Mouse (Mus musculus): ENCODE results near the gene Kdm1a.

The Kdm1a gene

GRCm38 (mm10) chr4:136521898-136522297, 80.6 kb downstream of the Kdm1a start:
- no peak for DNase-seq

- DNase-seq, result no peak
Measured at GRCm38 (mm10) chr4:136519866-136520265, 82.7 kb downstream of the Kdm1a start.

GRCm38 (mm10) chr4:136518576-136518975, 83.9 kb downstream of the Kdm1a start:
- DNase-seq, result no peak

- no peak for DNase-seq
Measured at GRCm38 (mm10) chr4:136518141-136518540, 84.4 kb downstream of the Kdm1a start.

- peak; percentile 13 to 26 for DNase-seq
Measured at GRCm38 (mm10) chr4:136512905-136513304, 89.6 kb downstream of the Kdm1a start.

- DNase-seq, result no peak
Measured at GRCm38 (mm10) chr4:136511708-136512107, 90.8 kb downstream of the Kdm1a start.

GRCm38 (mm10) chr4:136509857-136510256, 92.7 kb downstream of the Kdm1a start:
- DNase-seq, result peak; percentile 40 to 74

GRCm38 (mm10) chr4:136505426-136506215, 96.9 kb downstream of the Kdm1a start:
- no peak for DNase-seq
